Mouse (Mus musculus): ENCODE data around the gene Slc27a4.

DNA sequence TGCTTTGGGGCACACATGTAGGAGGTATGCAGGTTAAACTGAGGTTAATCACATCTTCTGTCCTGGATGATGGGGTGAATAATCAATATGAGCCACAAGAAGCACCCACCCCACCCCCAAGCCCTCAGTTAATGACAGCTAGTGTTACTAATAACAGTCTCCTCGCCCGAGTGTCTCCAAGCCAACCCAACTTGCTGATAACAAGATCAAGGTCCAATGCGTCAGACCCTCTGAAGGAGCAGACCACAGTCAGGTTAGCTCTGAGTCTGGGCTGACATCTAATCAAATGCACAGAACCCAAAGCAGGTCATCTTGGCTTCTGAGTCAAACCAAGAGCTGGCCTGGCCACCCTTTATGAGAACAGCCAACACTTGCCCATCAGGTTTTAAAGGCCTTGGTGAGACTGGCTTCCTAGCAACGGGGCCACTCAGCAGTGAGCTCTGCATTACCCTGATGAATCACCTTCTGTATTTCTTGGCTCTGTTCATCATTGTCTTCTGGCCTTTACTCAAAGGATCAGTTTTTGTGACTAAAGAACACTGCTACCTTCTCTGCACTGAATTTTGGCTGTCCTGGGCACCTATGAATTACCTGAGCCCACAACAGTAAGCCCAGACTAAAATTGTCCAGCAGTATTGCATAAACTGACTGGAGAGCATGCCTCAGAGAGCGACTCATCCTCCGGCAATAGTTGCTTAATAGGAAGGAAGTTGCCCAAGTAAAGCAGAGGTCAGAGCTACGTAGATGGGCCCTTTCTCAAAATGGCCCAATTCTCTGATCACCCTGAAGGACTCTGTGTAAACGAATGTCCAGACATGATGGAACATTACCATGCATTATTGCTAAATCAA is 30.6 kb upstream of the Slc27a4 start:
- TF ChIP-seq CTCF (IDR thresholded peaks at IDR 0.05; ENCODE audit: borderline replicate concordance, insufficient read depth, low read depth, low read length) (no peak), POLR2A (IDR thresholded peaks at IDR 0.05; ENCODE audit: borderline replicate concordance, insufficient read depth, low read length) (no peak)

Measured in cerebellum, adult 2 months (tissue).